Mouse (Mus musculus): ENCODE measurements around the gene Gm28041. TPM values are rescaled to one million over a fixed set of nuclear protein-coding genes. Genes with fewer than 3 reads are reported as not detected.
A peak's percentile ranks its signal among the peaks of the same experiment; 100 is the strongest.
"Not testable (repeated sequence)": the region's sequence is repeated elsewhere in the genome, so short reads cannot be mapped to it uniquely, and the experiment has no call there.

Gene Gm28041
- polyA plus RNA-seq, 1 experiment, result 0.88 TPM

- H3K36me3 ChIP-seq (ENCODE audit: control insufficient read depth, insufficient read depth), result no peaks in the 10 kb centered on the region
- H3K79me2 ChIP-seq (ENCODE audit: control insufficient read depth, insufficient read depth), result no peaks in the 10 kb centered on the region
- no peaks in the 10 kb centered on the region for H3K79me3 ChIP-seq (ENCODE audit: low read depth)
- no peak for TF ChIP-seq FOSL1 (IDR thresholded peaks at IDR 0.05; ENCODE audit: insufficient read depth, low read length, poor library complexity, severe bottlenecking)
- TF ChIP-seq USF1 (IDR thresholded peaks at IDR 0.05; ENCODE audit: low read depth), result no peak
- no peak for TF ChIP-seq MYOG (IDR thresholded peaks at IDR 0.05; ENCODE audit: control insufficient read depth, extremely low read depth, insufficient read length)
- TF ChIP-seq MAX (IDR thresholded peaks at IDR 0.05), result no peak
- TF ChIP-seq CEBPB (IDR thresholded peaks at IDR 0.05; ENCODE audit: low read depth), result no peak
- no peak for TF ChIP-seq MYOD1 (IDR thresholded peaks at IDR 0.05; ENCODE audit: control insufficient read depth, insufficient read length, low read depth)
- TF ChIP-seq CTCF (IDR thresholded peaks at IDR 0.05; ENCODE audit: control insufficient read depth, insufficient read depth, insufficient read length), result no peak
- H3ac ChIP-seq (ENCODE audit: control insufficient read depth, insufficient read length, low read depth), result no peak overlapping the region
- no peaks in the 10 kb centered on the region for H3K27me3 ChIP-seq (ENCODE audit: control insufficient read depth, insufficient read depth, insufficient read length)
- H3K4me3 ChIP-seq (ENCODE audit: insufficient read depth, poor library complexity, severe bottlenecking), result no peak overlapping the region
These were observed 40.2 kb upstream of the Gm28041 start for GRCm38 (mm10) chr13:67415759-67416158.

GRCm38 (mm10) chr13:67413634-67414033, 38.1 kb upstream of the Gm28041 start:
- H3K4me3 ChIP-seq (ENCODE audit: insufficient read depth, poor library complexity, severe bottlenecking); H3K36me3 ChIP-seq (ENCODE audit: control insufficient read depth, insufficient read depth); H3ac ChIP-seq (ENCODE audit: control insufficient read depth, insufficient read length, low read depth); H3K27me3 ChIP-seq (ENCODE audit: control insufficient read depth, insufficient read depth, insufficient read length); H3K79me2 ChIP-seq (ENCODE audit: control insufficient read depth, insufficient read depth); H3K79me3 ChIP-seq (ENCODE audit: low read depth): not testable (repeated sequence)

- Histone ChIP-seq H3K4me3 (ENCODE audit: insufficient read depth, poor library complexity, severe bottlenecking) (peak within 1 kb of the TSS; percentile 21), H3ac (ENCODE audit: control insufficient read depth, insufficient read length, low read depth) (peak within 1 kb of the TSS; percentile 49)
- H3K27me3 ChIP-seq (ENCODE audit: control insufficient read depth, insufficient read depth, insufficient read length); H3K79me3 ChIP-seq (ENCODE audit: low read depth); H3K36me3 ChIP-seq (ENCODE audit: control insufficient read depth, insufficient read depth); H3K79me2 ChIP-seq (ENCODE audit: control insufficient read depth, insufficient read depth): not testable (repeated sequence)
These were observed 23.8 kb upstream of the Gm28041 start, which contains the start of gene Zfp429 for GRCm38 (mm10) chr13:67399183-67399903. Gene Zfp429 (minus strand): TSS chr13:67399819.

GRCm38 (mm10) chr13:67376255-67376654, 722 bp upstream of the Gm28041 start:
- H3K4me3 ChIP-seq (ENCODE audit: insufficient read depth, poor library complexity, severe bottlenecking); H3K79me2 ChIP-seq (ENCODE audit: control insufficient read depth, insufficient read depth); H3K36me3 ChIP-seq (ENCODE audit: control insufficient read depth, insufficient read depth); H3K79me3 ChIP-seq (ENCODE audit: low read depth); H3ac ChIP-seq (ENCODE audit: control insufficient read depth, insufficient read length, low read depth); H3K27me3 ChIP-seq (ENCODE audit: control insufficient read depth, insufficient read depth, insufficient read length): not testable (repeated sequence)

GRCm38 (mm10) chr13:67360131-67360744, 15.3 kb downstream of the Gm28041 start, which contains the start of the genes Gm28044 and Zfp953:
Gene Gm28044 (minus strand): TSS chr13:67360536.
Gene Zfp953 (minus strand): TSS chr13:67360605.
- Histone ChIP-seq H3K4me3 (ENCODE audit: insufficient read depth, poor library complexity, severe bottlenecking) (peak within 1 kb of the TSS; percentile 74), H3K27me3 (ENCODE audit: control insufficient read depth, insufficient read depth, insufficient read length) (no peaks in the 10 kb centered on the region), H3K36me3 (ENCODE audit: control insufficient read depth, insufficient read depth) (no peaks in the 10 kb centered on the region), H3K79me3 (ENCODE audit: low read depth) (no peaks in the 10 kb centered on the region), H3K79me2 (ENCODE audit: control insufficient read depth, insufficient read depth) (no peaks in the 10 kb centered on the region), H3ac (ENCODE audit: control insufficient read depth, insufficient read length, low read depth) (peak within 1 kb of the TSS; percentile 69)
- no peak for TF ChIP-seq CTCF (IDR thresholded peaks at IDR 0.05; ENCODE audit: control insufficient read depth, insufficient read depth, insufficient read length)
- no peak for TF ChIP-seq MYOG (IDR thresholded peaks at IDR 0.05; ENCODE audit: control insufficient read depth, extremely low read depth, insufficient read length)
- no peak for TF ChIP-seq USF1 (IDR thresholded peaks at IDR 0.05; ENCODE audit: low read depth)
- no peak for TF ChIP-seq CEBPB (IDR thresholded peaks at IDR 0.05; ENCODE audit: low read depth)
- no peak for TF ChIP-seq FOSL1 (IDR thresholded peaks at IDR 0.05; ENCODE audit: insufficient read depth, low read length, poor library complexity, severe bottlenecking)
- TF ChIP-seq MAX (IDR thresholded peaks at IDR 0.05), result no peak
- no peak for TF ChIP-seq MYOD1 (IDR thresholded peaks at IDR 0.05; ENCODE audit: control insufficient read depth, insufficient read length, low read depth)

GRCm38 (mm10) chr13:67351854-67352253, 23.7 kb downstream of the Gm28041 start:
- no peaks in the 10 kb centered on the region for H3K79me2 ChIP-seq (ENCODE audit: control insufficient read depth, insufficient read depth)
- no peaks in the 10 kb centered on the region for H3K36me3 ChIP-seq (ENCODE audit: control insufficient read depth, insufficient read depth)
- H3K79me3 ChIP-seq (ENCODE audit: low read depth), result no peaks in the 10 kb centered on the region
- TF ChIP-seq MYOG (IDR thresholded peaks at IDR 0.05; ENCODE audit: control insufficient read depth, extremely low read depth, insufficient read length) (no peak), MAX (IDR thresholded peaks at IDR 0.05) (no peak), CEBPB (IDR thresholded peaks at IDR 0.05; ENCODE audit: low read depth) (no peak), FOSL1 (IDR thresholded peaks at IDR 0.05; ENCODE audit: insufficient read depth, low read length, poor library complexity, severe bottlenecking) (no peak), USF1 (IDR thresholded peaks at IDR 0.05; ENCODE audit: low read depth) (no peak), CTCF (IDR thresholded peaks at IDR 0.05; ENCODE audit: control insufficient read depth, insufficient read depth, insufficient read length) (no peak), MYOD1 (IDR thresholded peaks at IDR 0.05; ENCODE audit: control insufficient read depth, insufficient read length, low read depth) (no peak)
- no peak overlapping the region for H3K4me3 ChIP-seq (ENCODE audit: insufficient read depth, poor library complexity, severe bottlenecking)
- no peak overlapping the region for H3ac ChIP-seq (ENCODE audit: control insufficient read depth, insufficient read length, low read depth)
- H3K27me3 ChIP-seq (ENCODE audit: control insufficient read depth, insufficient read depth, insufficient read length), result no peaks in the 10 kb centered on the region
